Mouse (Mus musculus) lung, postnatal 0 days (tissue): Measurements from ENCODE around the gene Gsc2.

Experiments
- CTCF ChIP-seq: IDR thresholded peaks from 2 replicates; pipeline ENCODE4 v1.5.1; 2016; ENCODE audit warnings: antibody characterized with exemption, mild to moderate bottlenecking
- EP300 ChIP-seq: IDR thresholded peaks from 2 replicates; pipeline ENCODE4 v1.6.1; 2016; ENCODE audit warnings: antibody characterized with exemption, mild to moderate bottlenecking, control low read depth

DNA sequence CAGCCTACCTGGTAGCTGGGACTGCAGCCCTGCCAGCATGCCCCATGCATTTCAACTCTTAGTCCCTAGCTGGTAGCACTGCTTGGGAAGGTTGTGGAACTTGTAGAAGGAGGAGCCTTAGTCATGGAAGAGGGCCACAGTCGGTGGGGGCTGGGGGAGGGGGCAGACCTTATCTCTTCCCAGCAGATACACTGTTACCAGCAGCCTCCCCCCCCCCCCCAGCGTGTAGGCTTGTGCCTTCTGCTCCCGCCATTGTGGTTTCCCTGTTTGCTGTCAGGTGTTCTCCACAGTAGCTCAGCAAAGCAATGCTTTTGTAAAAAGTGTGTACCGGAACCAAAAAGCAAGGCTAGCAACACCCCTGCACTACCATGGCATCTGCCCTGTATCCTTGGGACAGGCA is 36.8 kb upstream of the Gsc2 start:
- TF ChIP-seq CTCF (no peak), EP300 (no peak)
